Mouse (Mus musculus) small intestine, adult 2 months (tissue): ENCODE measurements around the gene Dad1.

Experiments
- CTCF ChIP-seq: fragments of 200-500 bp; IDR thresholded peaks from 2 replicates; pipeline ENCODE4 v1.5.1; 2012; ENCODE audit warnings: low read depth, mild to moderate bottlenecking, control low read depth, inconsistent platforms, low read length, moderate library complexity, mixed read lengths; ENCODE audit not compliant: insufficient replicate concordance, insufficient read length; ENCODE audit errors: extremely low read depth
- POLR2A ChIP-seq: fragments of 200-500 bp; IDR thresholded peaks from 2 replicates; pipeline ENCODE4 v1.6.1; 2012; ENCODE audit warnings: low read depth, mild to moderate bottlenecking, control low read depth, inconsistent platforms, low read length, moderate library complexity

GRCm38 (mm10) chr14:54271976-54272606 lies 18.2 kb upstream of the Dad1 start:
- no peak for TF ChIP-seq POLR2A
- TF ChIP-seq CTCF, result no peak
